Mouse (Mus musculus) kidney, embryonic 15.5 days (tissue): ENCODE results near the gene Chrng. TPM values are rescaled to one million over a fixed set of nuclear protein-coding genes. Genes with fewer than 3 reads are reported as not detected.
A peak's percentile ranks its signal among the peaks of the same experiment; 100 is the strongest.

Source experiments
- ATAC-seq: fragments of 200-750 bp; cut with Nextera tagmentation; replicated peaks from 2 replicates; pipeline ENCODE4 v1.8.0; 2017; ENCODE audit warnings: moderate TSS enrichment; ENCODE audit not compliant: low FRiP score
- H3K27ac ChIP-seq: fragments of 300-500 bp; sonication (generic); 2 replicates; pipeline ENCODE4 v1.5.1; 2015; ENCODE audit warnings: mild to moderate bottlenecking, inconsistent platforms
- H3K27me3 ChIP-seq: fragments of 300-500 bp; sonication (generic); 2 replicates; pipeline ENCODE4 v1.6.1; 2015; ENCODE audit warnings: inconsistent platforms
- H3K36me3 ChIP-seq: fragments of 300-500 bp; sonication (generic); 2 replicates; pipeline ENCODE4 v1.6.1; 2015; ENCODE audit warnings: inconsistent platforms
- H3K4me1 ChIP-seq: fragments of 300-500 bp; sonication (generic); 2 replicates; pipeline ENCODE4 v1.6.1; 2015; ENCODE audit warnings: inconsistent platforms
- H3K4me2 ChIP-seq: fragments of 300-500 bp; sonication (generic); 2 replicates; pipeline ENCODE4 v1.6.1; 2015; ENCODE audit warnings: moderate library complexity, mild to moderate bottlenecking, inconsistent platforms
- H3K4me3 ChIP-seq: fragments of 300-500 bp; sonication (generic); replicated peaks from 2 replicates; pipeline ENCODE4 v1.5.1; 2015; ENCODE audit warnings: mild to moderate bottlenecking, inconsistent platforms
- H3K9ac ChIP-seq: fragments of 300-500 bp; sonication (generic); 2 replicates; pipeline ENCODE4 v1.6.1; 2015; ENCODE audit warnings: mild to moderate bottlenecking, inconsistent platforms
- H3K9me3 ChIP-seq: fragments of 300-500 bp; sonication (generic); replicated peaks from 2 replicates; pipeline ENCODE4 v1.6.1; 2016; ENCODE audit warnings: inconsistent platforms
- WGBS: fragments of 180-500 bp; shearing (Covaris S2); methylation state at CpG from one replicate; pipeline ENCODE4 v1.1.7; 2015; ENCODE audit warnings: mixed read lengths; 5-methylcytosine and 5-hydroxymethylcytosine counted together
- polyA plus RNA-seq: library from polyadenylated mRNA; unstranded; fragments of >200 nt; fragmentation: Nextera tagmentation; extraction: Ambion mirVana; gene quantifications from 2 replicates; pipeline ENCODE4 v1.2.1, GENCODE M21; 2015

Gene Chrng
- polyA plus RNA-seq, 1 experiment from 2014 or later: 2.0 TPM

GRCm38 (mm10) chr1:87230606-87231005 is 26.1 kb downstream of the Chrng start:
- Histone ChIP-seq H3K27ac (no peak overlapping the region), H3K27me3 (no peaks in the 10 kb centered on the region), H3K9ac (no peak overlapping the region), H3K4me3 (no peak overlapping the region), H3K9me3 (no peaks in the 10 kb centered on the region), H3K4me2 (no peak overlapping the region), H3K4me1 (0 out of 2 replicates have a peak, but pooled peaks cover 8% of the 10 kb centered on the region), H3K36me3 (peaks cover 97% of the 10 kb centered on the region)
- WGBS: 86% methylated on average over 5 of the region's 5 CpGs
- ATAC-seq: no peak

GRCm38 (mm10) chr1:87232197-87232596 is 27.7 kb downstream of the Chrng start:
- H3K4me2 ChIP-seq: no peak overlapping the region
- no peak overlapping the region for H3K27ac ChIP-seq
- H3K27me3 ChIP-seq: no peaks in the 10 kb centered on the region
- peaks cover 94% of the 10 kb centered on the region for H3K36me3 ChIP-seq
- 0 out of 2 replicates have a peak, but pooled peaks cover 8% of the 10 kb centered on the region for H3K4me1 ChIP-seq
- WGBS: 48% methylated on average over 7 of the region's 7 CpGs
- ATAC-seq: peak; percentile 81
- no peaks in the 10 kb centered on the region for H3K9me3 ChIP-seq
- no peak overlapping the region for H3K9ac ChIP-seq
- no peak overlapping the region for H3K4me3 ChIP-seq

GRCm38 (mm10) chr1:87239056-87239455 is 34.6 kb downstream of the Chrng start:
- no peak overlapping the region for H3K4me3 ChIP-seq
- no peaks in the 10 kb centered on the region for H3K27me3 ChIP-seq
- H3K4me2 ChIP-seq: no peak overlapping the region
- H3K27ac ChIP-seq: no peak overlapping the region
- H3K4me1 ChIP-seq: no peaks in the 10 kb centered on the region
- no peaks in the 10 kb centered on the region for H3K9me3 ChIP-seq
- 72% methylated on average over 8 of the region's 8 CpGs for WGBS
- H3K36me3 ChIP-seq: peaks cover 48% of the 10 kb centered on the region
- no peak overlapping the region for H3K9ac ChIP-seq
- ATAC-seq: no peak

- Histone ChIP-seq H3K4me2 (no peak overlapping the region), H3K4me3 (no peak overlapping the region), H3K9me3 (no peaks in the 10 kb centered on the region), H3K27ac (no peak overlapping the region), H3K27me3 (no peaks in the 10 kb centered on the region), H3K36me3 (peaks cover 11% of the 10 kb centered on the region), H3K9ac (no peak overlapping the region), H3K4me1 (peaks cover 3% of the 10 kb centered on the region; the same call in 1 of the 2 replicates)
- 89% methylated on average over 8 of the region's 8 CpGs for WGBS
- ATAC-seq: no peak
Observed at GRCm38 (mm10) chr1:87243021-87243420, 38.6 kb downstream of the Chrng start.

GRCm38 (mm10) chr1:87245430-87245829 is 41.0 kb downstream of the Chrng start:
- H3K4me3 ChIP-seq: no peak overlapping the region
- no peak overlapping the region for H3K9ac ChIP-seq
- no peak for ATAC-seq
- WGBS: 38% methylated on average over 1 of the region's 1 CpGs
- no peaks in the 10 kb centered on the region for H3K27me3 ChIP-seq
- no peaks in the 10 kb centered on the region for H3K9me3 ChIP-seq
- no peak overlapping the region for H3K4me2 ChIP-seq
- no peak overlapping the region for H3K27ac ChIP-seq
- no peaks in the 10 kb centered on the region for H3K36me3 ChIP-seq
- H3K4me1 ChIP-seq: peaks cover 3% of the 10 kb centered on the region; the same call in 1 of the 2 replicates

- no peak overlapping the region for H3K27ac ChIP-seq
- WGBS: 24% methylated on average over 22 of the region's 22 CpGs
- H3K4me3 ChIP-seq: peak overlapping the region; percentile 11; the same call in 1 of the 2 replicates
- peaks cover 3% of the 10 kb centered on the region; the same call in 1 of the 2 replicates for H3K4me1 ChIP-seq
- ATAC-seq: peak; percentile 93
- peak overlapping the region; percentile 45; the same call in 1 of the 2 replicates for H3K4me2 ChIP-seq
- no peak overlapping the region for H3K9ac ChIP-seq
- H3K36me3 ChIP-seq: no peaks in the 10 kb centered on the region
- H3K9me3 ChIP-seq: no peaks in the 10 kb centered on the region
- no peaks in the 10 kb centered on the region for H3K27me3 ChIP-seq
Observed at GRCm38 (mm10) chr1:87245929-87246815, 41.7 kb downstream of the Chrng start.

- no peak for ATAC-seq
- H3K9ac ChIP-seq: no peak overlapping the region
- no peak overlapping the region for H3K4me2 ChIP-seq
- H3K9me3 ChIP-seq: no peaks in the 10 kb centered on the region
- WGBS: 65% methylated on average over 5 of the region's 5 CpGs
- no peaks in the 10 kb centered on the region for H3K36me3 ChIP-seq
- no peak overlapping the region for H3K4me3 ChIP-seq
- no peaks in the 10 kb centered on the region for H3K4me1 ChIP-seq
- H3K27me3 ChIP-seq: peaks cover 8% of the 10 kb centered on the region
- no peak overlapping the region for H3K27ac ChIP-seq
Observed at GRCm38 (mm10) chr1:87252040-87252609, 47.7 kb downstream of the Chrng start.

GRCm38 (mm10) chr1:87255173-87255572 is 50.7 kb downstream of the Chrng start:
- Histone ChIP-seq H3K4me3 (no peak overlapping the region), H3K9me3 (no peaks in the 10 kb centered on the region), H3K4me2 (no peak overlapping the region), H3K27ac (no peak overlapping the region), H3K9ac (no peak overlapping the region), H3K36me3 (no peaks in the 10 kb centered on the region), H3K4me1 (0 out of 2 replicates have a peak, but pooled peaks cover 6% of the 10 kb centered on the region), H3K27me3 (peaks cover 36% of the 10 kb centered on the region)
- no peak for ATAC-seq
- 68% methylated on average over 4 of the region's 4 CpGs for WGBS

GRCm38 (mm10) chr1:87257691-87258090 is 53.2 kb downstream of the Chrng start:
- Histone ChIP-seq H3K36me3 (no peaks in the 10 kb centered on the region), H3K4me1 (0 out of 2 replicates have a peak, but pooled peaks cover 6% of the 10 kb centered on the region), H3K9me3 (no peaks in the 10 kb centered on the region), H3K4me2 (no peak overlapping the region), H3K27ac (no peak overlapping the region), H3K4me3 (no peak overlapping the region), H3K27me3 (peaks cover 61% of the 10 kb centered on the region), H3K9ac (no peak overlapping the region)
- ATAC-seq: no peak
- 29% methylated on average over 11 of the region's 11 CpGs for WGBS

GRCm38 (mm10) chr1:87258484-87258883 is 54.0 kb downstream of the Chrng start:
- no peaks in the 10 kb centered on the region for H3K36me3 ChIP-seq
- peaks cover 10% of the 10 kb centered on the region; the same call in 1 of the 2 replicates for H3K4me1 ChIP-seq
- H3K27me3 ChIP-seq: peaks cover 69% of the 10 kb centered on the region
- H3K27ac ChIP-seq: no peak overlapping the region
- no peaks in the 10 kb centered on the region for H3K9me3 ChIP-seq
- ATAC-seq: no peak
- no peak overlapping the region for H3K9ac ChIP-seq
- peak overlapping the region; percentile 27; the same call in 1 of the 2 replicates for H3K4me2 ChIP-seq
- no peak overlapping the region for H3K4me3 ChIP-seq
- WGBS: 10% methylated on average over 14 of the region's 14 CpGs

- Histone ChIP-seq H3K4me3 (no peak overlapping the region), H3K9me3 (no peaks in the 10 kb centered on the region), H3K27me3 (peaks cover 75% of the 10 kb centered on the region), H3K27ac (no peak overlapping the region), H3K9ac (no peak overlapping the region), H3K4me1 (peaks cover 19% of the 10 kb centered on the region), H3K4me2 (no peak overlapping the region), H3K36me3 (no peaks in the 10 kb centered on the region)
- ATAC-seq: no peak
- 92% methylated on average over 2 of the region's 2 CpGs for WGBS
Observed at GRCm38 (mm10) chr1:87259316-87259715, 54.9 kb downstream of the Chrng start.
